Mouse (Mus musculus) B cell, adult 62 days (primary cell): ENCODE results near the gene Rpl26. TPM values are rescaled to one million over a fixed set of nuclear protein-coding genes. Genes with fewer than 3 reads are reported as not detected.

Experiments used
- total RNA-seq: library from RNA; stranded (reverse); gene quantifications from 4 replicates; pipeline ENCODE4 v1.2.4, GENCODE M21; 2023

The Rpl26 gene
- 2,247 to 2,456 TPM (median 2,364 TPM) in 4 replicates for total RNA-seq

GRCm38 (mm10) chr11:68901351-68902046 lies at the start of gene Rpl26:
Gene Rpl26, plus strand, starts transcription at chr11:68901583.

GRCm38 (mm10) chr11:68871748-68872147 lies 29.6 kb upstream of the Rpl26 start, which contains the start of gene Ndel1:
Gene Ndel1, minus strand, starts transcription at chr11:68871858.

GRCm38 (mm10) chr11:68888253-68888652 lies 13.1 kb upstream of the Rpl26 start, which contains the start of gene Rnf222:
Gene Rnf222, plus strand, starts transcription at chr11:68888553.

GRCm38 (mm10) chr11:68926981-68927380 lies 25.6 kb downstream of the Rpl26 start, which contains the start of gene Odf4:
Gene Odf4, minus strand, starts transcription at chr11:68927081.

Other genes starting within 250 kb of the Rpl26 start
- 0.28 to 0.88 TPM (median 0.51 TPM) in 4 replicates for gene Myh10, start 210.0 kb upstream of the Rpl26 start, total RNA-seq
- gene Ndel1, start 29.7 kb upstream of the Rpl26 start, total RNA-seq, result 70.9 to 74.4 TPM (median 72.4 TPM) in 4 replicates
- not detected in 4 replicates for gene Rnf222, start 13.0 kb upstream of the Rpl26 start, total RNA-seq
- not detected in 4 replicates for gene Odf4, start 25.5 kb downstream of the Rpl26 start, total RNA-seq
- not detected in 4 replicates for gene Arhgef15, start 55.9 kb downstream of the Rpl26 start, total RNA-seq
- gene Slc25a35, start 66.5 kb downstream of the Rpl26 start, total RNA-seq, result 2.0 to 2.9 TPM (median 2.5 TPM) in 4 replicates
- 5.4 to 8.6 TPM (median 6.4 TPM) in 4 replicates for gene Rangrf, start 73.6 kb downstream of the Rpl26 start, total RNA-seq
- gene Pfas, start 106.9 kb downstream of the Rpl26 start, total RNA-seq, result 25.7 to 31.7 TPM (median 28.4 TPM) in 4 replicates
- 26.3 to 45.3 TPM (median 38.3 TPM) in 4 replicates for gene Ctc1, start 114.3 kb downstream of the Rpl26 start, total RNA-seq
- gene Aurkb, start 144.1 kb downstream of the Rpl26 start, total RNA-seq, result 5.3 to 6.2 TPM (median 5.8 TPM) in 4 replicates
- gene Borcs6, start 158.1 kb downstream of the Rpl26 start, total RNA-seq, result 18.1 to 20.5 TPM (median 19.0 TPM) in 4 replicates
- 1.2 to 6.0 TPM (median 4.0 TPM) in 4 replicates for gene Tmem107, start 169.2 kb downstream of the Rpl26 start, total RNA-seq
- gene Vamp2, start 186.9 kb downstream of the Rpl26 start, total RNA-seq, result 445 to 472 TPM (median 459 TPM) in 4 replicates
- gene Per1, start 193.6 kb downstream of the Rpl26 start, total RNA-seq, result 846 to 879 TPM (median 871 TPM) in 4 replicates
- gene Hes7, start 218.8 kb downstream of the Rpl26 start, total RNA-seq, result 0.42 TPM in 1 of 4 replicates, not detected in the others
- gene 9130213A22Rik, start 221.0 kb downstream of the Rpl26 start, total RNA-seq, result not detected in 4 replicates
- 1.5 to 3.1 TPM (median 2.2 TPM) in 4 replicates for gene Aloxe3, start 224.3 kb downstream of the Rpl26 start, total RNA-seq